Mouse (Mus musculus): Measurements from ENCODE around the gene Cdk6. TPM values are rescaled to one million over a fixed set of nuclear protein-coding genes. Genes with fewer than 3 reads are reported as not detected.
"Not testable (repeated sequence)": the region's sequence is repeated elsewhere in the genome, so short reads cannot be mapped to it uniquely, and the experiment has no call there.

The Cdk6 gene
- polyA plus RNA-seq, 1 experiment, result 42.2 TPM

GRCm38 (mm10) chr5:3309122-3309521 is 32.2 kb upstream of the Cdk6 start:
- no peaks in the 10 kb centered on the region for H3K27me3 ChIP-seq (ENCODE audit: control insufficient read depth, insufficient read depth, low read length)
- no peak overlapping the region for H3K27ac ChIP-seq (ENCODE audit: control insufficient read depth, insufficient read depth, low read length)
- no peaks in the 10 kb centered on the region for H3K36me3 ChIP-seq (ENCODE audit: control insufficient read depth, insufficient read depth, low read length)
- TF ChIP-seq POLR2A (IDR thresholded peaks at IDR 0.05; ENCODE audit: control insufficient read depth, extremely low read depth, insufficient read depth, low read length, poor library complexity) (no peak), CTCF (IDR thresholded peaks at IDR 0.05; ENCODE audit: borderline replicate concordance, control insufficient read depth, extremely low read depth, insufficient read depth, low read length, poor library complexity) (no peak)
- no peak overlapping the region for H3K4me3 ChIP-seq (ENCODE audit: control insufficient read depth, insufficient read depth, low read length)
- DNase-seq, result no peak
- H3K4me1 ChIP-seq (replicated peaks; ENCODE audit: control insufficient read depth, insufficient read depth, low read length), result no peaks in the 10 kb centered on the region

- H3K4me3 ChIP-seq (ENCODE audit: control insufficient read depth, insufficient read depth, low read length), result no peak overlapping the region
- 94% methylated on average over 1 of the region's 1 CpGs for WGBS
- no peaks in the 10 kb centered on the region for H3K27me3 ChIP-seq (ENCODE audit: control insufficient read depth, insufficient read depth, low read length)
- H3K36me3 ChIP-seq (ENCODE audit: control insufficient read depth, insufficient read depth, low read length), result no peaks in the 10 kb centered on the region
- no peaks in the 10 kb centered on the region for H3K4me1 ChIP-seq (replicated peaks; ENCODE audit: control insufficient read depth, insufficient read depth, low read length)
- no peak for DNase-seq
- TF ChIP-seq POLR2A (IDR thresholded peaks at IDR 0.05; ENCODE audit: control insufficient read depth, extremely low read depth, insufficient read depth, low read length, poor library complexity) (no peak), CTCF (IDR thresholded peaks at IDR 0.05; ENCODE audit: borderline replicate concordance, control insufficient read depth, extremely low read depth, insufficient read depth, low read length, poor library complexity) (no peak)
- no peak overlapping the region for H3K27ac ChIP-seq (ENCODE audit: control insufficient read depth, insufficient read depth, low read length)
Measured at GRCm38 (mm10) chr5:3309587-3309986, 31.7 kb upstream of the Cdk6 start.

- DNase-seq; H3K27ac ChIP-seq (ENCODE audit: control insufficient read depth, insufficient read depth, low read length); H3K36me3 ChIP-seq (ENCODE audit: control insufficient read depth, insufficient read depth, low read length); H3K27me3 ChIP-seq (ENCODE audit: control insufficient read depth, insufficient read depth, low read length); H3K4me3 ChIP-seq (ENCODE audit: control insufficient read depth, insufficient read depth, low read length); H3K4me1 ChIP-seq (replicated peaks; ENCODE audit: control insufficient read depth, insufficient read depth, low read length): not testable (repeated sequence)
- 97% methylated on average over 7 of the region's 7 CpGs for WGBS
Measured at GRCm38 (mm10) chr5:3311156-3311555, 30.1 kb upstream of the Cdk6 start.

- WGBS, result 60% methylated on average over 5 of the region's 5 CpGs
- not testable (repeated sequence) for H3K27me3 ChIP-seq (ENCODE audit: control insufficient read depth, insufficient read depth, low read length); H3K27ac ChIP-seq (ENCODE audit: control insufficient read depth, insufficient read depth, low read length); DNase-seq; H3K4me3 ChIP-seq (ENCODE audit: control insufficient read depth, insufficient read depth, low read length); H3K4me1 ChIP-seq (replicated peaks; ENCODE audit: control insufficient read depth, insufficient read depth, low read length); H3K36me3 ChIP-seq (ENCODE audit: control insufficient read depth, insufficient read depth, low read length)
Measured at GRCm38 (mm10) chr5:3317724-3318123, 23.6 kb upstream of the Cdk6 start.

GRCm38 (mm10) chr5:3320225-3320624 is 21.1 kb upstream of the Cdk6 start:
- no peak overlapping the region for H3K27ac ChIP-seq (ENCODE audit: control insufficient read depth, insufficient read depth, low read length)

GRCm38 (mm10) chr5:3322052-3322451 is 19.2 kb upstream of the Cdk6 start:
- Histone ChIP-seq H3K4me3 (ENCODE audit: control insufficient read depth, insufficient read depth, low read length) (no peak overlapping the region), H3K36me3 (ENCODE audit: control insufficient read depth, insufficient read depth, low read length) (no peaks in the 10 kb centered on the region), H3K27ac (ENCODE audit: control insufficient read depth, insufficient read depth, low read length) (no peak overlapping the region), H3K27me3 (ENCODE audit: control insufficient read depth, insufficient read depth, low read length) (no peaks in the 10 kb centered on the region), H3K4me1 (replicated peaks; ENCODE audit: control insufficient read depth, insufficient read depth, low read length) (no peaks in the 10 kb centered on the region)
- no peak for DNase-seq
- WGBS, result 95% methylated on average over 6 of the region's 6 CpGs
- TF ChIP-seq POLR2A (IDR thresholded peaks at IDR 0.05; ENCODE audit: control insufficient read depth, extremely low read depth, insufficient read depth, low read length, poor library complexity), result no peak

More at GRCm38 (mm10) chr5:3320225-3320624, 21.1 kb upstream of the Cdk6 start:
- TF ChIP-seq CTCF (IDR thresholded peaks at IDR 0.05; ENCODE audit: borderline replicate concordance, control insufficient read depth, extremely low read depth, insufficient read depth, low read length, poor library complexity), result no peak
- no peak for TF ChIP-seq POLR2A (IDR thresholded peaks at IDR 0.05; ENCODE audit: control insufficient read depth, extremely low read depth, insufficient read depth, low read length, poor library complexity)
- Histone ChIP-seq H3K4me3 (ENCODE audit: control insufficient read depth, insufficient read depth, low read length) (no peak overlapping the region), H3K4me1 (replicated peaks; ENCODE audit: control insufficient read depth, insufficient read depth, low read length) (no peaks in the 10 kb centered on the region), H3K27me3 (ENCODE audit: control insufficient read depth, insufficient read depth, low read length) (no peaks in the 10 kb centered on the region), H3K36me3 (ENCODE audit: control insufficient read depth, insufficient read depth, low read length) (no peaks in the 10 kb centered on the region)
- no peak for DNase-seq
- 86% methylated on average over 1 of the region's 1 CpGs for WGBS

GRCm38 (mm10) chr5:3324116-3324515 is 17.2 kb upstream of the Cdk6 start:
- Histone ChIP-seq H3K4me1 (replicated peaks; ENCODE audit: control insufficient read depth, insufficient read depth, low read length) (no peaks in the 10 kb centered on the region), H3K27me3 (ENCODE audit: control insufficient read depth, insufficient read depth, low read length) (no peaks in the 10 kb centered on the region), H3K4me3 (ENCODE audit: control insufficient read depth, insufficient read depth, low read length) (no peak overlapping the region), H3K36me3 (ENCODE audit: control insufficient read depth, insufficient read depth, low read length) (no peaks in the 10 kb centered on the region), H3K27ac (ENCODE audit: control insufficient read depth, insufficient read depth, low read length) (no peak overlapping the region)
- no peak for DNase-seq
- WGBS, result 85% methylated on average over 4 of the region's 4 CpGs
- TF ChIP-seq CTCF (IDR thresholded peaks at IDR 0.05; ENCODE audit: borderline replicate concordance, control insufficient read depth, extremely low read depth, insufficient read depth, low read length, poor library complexity), result no peak
- no peak for TF ChIP-seq POLR2A (IDR thresholded peaks at IDR 0.05; ENCODE audit: control insufficient read depth, extremely low read depth, insufficient read depth, low read length, poor library complexity)

Data from thymus, adult 2 months (tissue).